Mouse (Mus musculus) cortical plate, adult 2 months (tissue): Measurements from ENCODE around the gene Inhbc.

Source experiments
- CTCF ChIP-seq: fragments of 200-500 bp; IDR thresholded peaks from 2 replicates; pipeline ENCODE4 v1.5.1; 2011; ENCODE audit warnings: mild to moderate bottlenecking, control low read depth, low read length; ENCODE audit not compliant: insufficient read depth; ENCODE audit errors: extremely low read depth
- POLR2A ChIP-seq: fragments of 200-500 bp; IDR thresholded peaks from 2 replicates; pipeline ENCODE4 v1.6.1; 2011; ENCODE audit warnings: mild to moderate bottlenecking, low read length, control low read depth; ENCODE audit not compliant: insufficient read depth; ENCODE audit errors: extremely low read depth

DNA sequence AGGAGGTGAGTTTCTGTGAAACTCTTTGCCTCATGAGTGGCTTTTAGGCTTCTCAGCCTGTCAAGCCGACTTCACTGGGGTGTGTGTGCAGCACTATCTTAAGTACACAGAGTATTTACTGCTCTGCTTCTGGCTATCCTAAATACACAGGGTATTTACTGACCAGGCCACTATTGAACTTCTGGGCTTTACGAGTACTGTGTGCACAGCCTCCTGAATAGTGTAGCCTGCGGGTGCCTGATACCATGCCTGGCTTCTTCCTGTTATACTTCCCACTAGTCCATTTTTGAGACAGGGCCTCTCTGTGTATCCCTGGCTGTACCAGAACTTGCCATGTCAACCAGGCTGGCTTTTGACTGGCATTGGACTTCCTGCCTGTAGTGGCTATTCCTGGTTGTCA lies 7.5 kb upstream of the Inhbc start:
- TF ChIP-seq CTCF, result no peak
- no peak for TF ChIP-seq POLR2A
